Mouse (Mus musculus) midbrain, embryonic 11.5 days (tissue): ENCODE measurements around the gene March10. TPM values are rescaled to one million over a fixed set of nuclear protein-coding genes. Genes with fewer than 3 reads are reported as not detected.

Experiments used
- ATAC-seq: fragments of 200-750 bp; cut with Nextera tagmentation; 2 replicates; pipeline ENCODE4 v1.8.0; 2017; ENCODE audit warnings: moderate TSS enrichment, moderate library complexity; ENCODE audit not compliant: low FRiP score
- DNase-seq: peaks from one replicate; pipeline ENCODE4 v3.0.0; 2015; ENCODE audit warnings: low spot score; ENCODE audit errors: missing footprints
- H3K27ac ChIP-seq: fragments of 300-500 bp; sonication (generic); 2 replicates; pipeline ENCODE4 v1.5.1; 2014; ENCODE audit warnings: low read depth, low read length
- H3K27me3 ChIP-seq: fragments of 300-500 bp; sonication (generic); 2 replicates; pipeline ENCODE4 v1.6.1; 2014; ENCODE audit warnings: mild to moderate bottlenecking, low read length, moderate library complexity, mixed read lengths; ENCODE audit not compliant: control insufficient read depth, insufficient read depth
- H3K36me3 ChIP-seq: fragments of 300-500 bp; sonication (generic); 2 replicates; pipeline ENCODE4 v1.6.1; 2014; ENCODE audit warnings: mild to moderate bottlenecking, low read length, moderate library complexity, mixed read lengths; ENCODE audit not compliant: control insufficient read depth, insufficient read depth
- H3K4me1 ChIP-seq: fragments of 300-500 bp; sonication (generic); 2 replicates; pipeline ENCODE4 v1.6.1; 2014; ENCODE audit warnings: low read length; ENCODE audit not compliant: control insufficient read depth, insufficient read depth
- H3K4me2 ChIP-seq: fragments of 300-500 bp; sonication (generic); 2 replicates; pipeline ENCODE4 v1.6.1; 2014; ENCODE audit warnings: mild to moderate bottlenecking, moderate library complexity
- H3K4me3 ChIP-seq: fragments of 300-500 bp; sonication (generic); 2 replicates; pipeline ENCODE4 v1.5.1; 2014; ENCODE audit warnings: low read depth, low read length
- H3K9ac ChIP-seq: fragments of 300-500 bp; sonication (generic); 2 replicates; pipeline ENCODE4 v1.6.1; 2014; ENCODE audit warnings: low read length
- H3K9me3 ChIP-seq: fragments of 300-500 bp; sonication (generic); 2 replicates; pipeline ENCODE4 v1.6.1; 2016; ENCODE audit warnings: low read length; ENCODE audit not compliant: control insufficient read depth
- WGBS: fragments of 180-500 bp; shearing (Covaris S2); extraction: QIAGEN DNeasy Blood & Tissue Kit; methylation state at CpG from one replicate; pipeline ENCODE4 v1.1.7; 2014; 5-methylcytosine and 5-hydroxymethylcytosine counted together
- polyA plus RNA-seq: library from polyadenylated mRNA; unstranded; fragments of >200 nt; fragmentation: Nextera tagmentation; extraction: Ambion mirVana; gene quantifications from 2 replicates; pipeline ENCODE4 v1.2.1, GENCODE M21; 2014

Gene March10
- 0.06 TPM in 1 of 2 replicates, not detected in the other for polyA plus RNA-seq

DNA sequence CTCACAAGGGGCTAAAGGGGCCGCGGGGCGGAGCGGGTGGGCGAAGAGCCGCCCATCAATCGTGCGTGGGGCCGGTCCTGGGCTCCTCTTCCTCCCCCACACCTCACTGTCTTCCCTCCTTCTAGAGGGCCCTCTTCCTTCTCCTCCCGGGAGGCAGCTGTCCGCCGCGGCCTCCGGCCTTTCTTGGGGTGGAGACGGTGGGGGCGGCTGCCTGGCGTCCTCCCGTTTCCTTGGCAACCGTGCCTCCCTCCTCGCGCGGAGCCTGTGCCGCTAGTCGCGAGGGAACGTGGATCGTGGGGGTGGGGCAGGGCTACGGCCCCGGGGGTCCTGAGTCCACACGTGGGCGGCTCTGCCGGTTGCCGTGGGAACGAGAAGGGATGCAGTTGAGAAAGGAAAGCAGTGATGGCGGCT, at the start of gene March10:
TSS of gene March10 (minus strand) at position 239 of the 411 bp plus-strand sequence.
- Histone ChIP-seq H3K4me3 (peak within 1 kb of the TSS; percentile 47), H3K4me2 (peak within 1 kb of the TSS; percentile 84), H3K4me1 (peaks cover 10% of the 10 kb centered on the region; the same call in 1 of the 2 replicates), H3K27me3 (no peaks in the 10 kb centered on the region), H3K27ac (peak within 1 kb of the TSS; percentile 59), H3K9ac (peak within 1 kb of the TSS; percentile 71), H3K9me3 (no peaks in the 10 kb centered on the region), H3K36me3 (no peaks in the 10 kb centered on the region)
- ATAC-seq (peak; percentile 92), DNase-seq (peak; percentile 95)
- under 1% methylated on average over 35 of the region's 35 CpGs for WGBS

DNA sequence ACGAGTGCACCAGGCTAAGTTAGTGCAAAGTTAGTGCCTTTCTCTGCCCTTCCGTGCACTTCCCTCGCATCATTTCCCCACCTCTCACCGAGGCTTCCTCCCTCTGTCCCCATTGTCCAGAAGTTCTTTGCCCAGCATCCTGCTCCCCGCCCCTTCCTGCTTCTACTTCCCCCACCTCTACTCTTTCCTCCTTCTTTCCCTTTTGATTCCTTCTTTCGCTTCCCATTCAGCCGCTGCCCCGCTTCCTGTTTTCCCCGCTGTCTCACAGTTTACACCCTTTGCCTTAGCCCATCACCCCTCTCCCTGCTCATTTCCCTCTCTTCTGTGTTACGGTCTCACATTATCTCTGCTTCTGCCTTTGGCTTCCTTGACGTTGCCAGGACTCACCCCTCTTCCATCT, 49.8 kb upstream of the March10 start:
- 85% methylated on average over 11 of the region's 11 CpGs for WGBS
- DNase-seq: no peak
- Histone ChIP-seq H3K9me3 (no peaks in the 10 kb centered on the region), H3K9ac (no peak overlapping the region), H3K27me3 (peaks cover 19% of the 10 kb centered on the region; the same call in 1 of the 2 replicates), H3K4me2 (no peak overlapping the region), H3K4me1 (peaks cover 30% of the 10 kb centered on the region), H3K27ac (no peak overlapping the region), H3K4me3 (no peak overlapping the region), H3K36me3 (no peaks in the 10 kb centered on the region)
- ATAC-seq: no peak

DNA sequence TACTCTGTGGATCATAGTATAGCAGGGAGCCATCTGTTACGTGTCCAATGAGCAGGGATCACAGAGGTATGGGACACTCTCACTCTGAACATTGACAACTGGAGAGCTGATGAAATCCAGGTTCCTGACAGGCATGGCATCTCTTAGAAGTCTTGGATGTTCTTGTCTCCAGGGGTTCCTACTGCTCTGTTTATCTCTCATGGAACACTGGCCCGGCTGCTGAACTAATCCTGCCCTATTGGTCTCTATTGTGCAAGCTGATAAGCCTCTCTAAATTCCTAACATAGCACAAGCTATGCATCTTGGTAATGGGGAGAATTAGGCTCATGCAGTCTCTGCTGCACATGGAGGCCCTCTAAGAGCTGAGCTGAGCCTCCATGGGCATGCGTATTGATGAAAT, 48.5 kb upstream of the March10 start:
- Histone ChIP-seq H3K9me3 (no peaks in the 10 kb centered on the region), H3K4me1 (peaks cover 30% of the 10 kb centered on the region), H3K9ac (no peak overlapping the region), H3K27ac (no peak overlapping the region), H3K27me3 (peaks cover 13% of the 10 kb centered on the region; the same call in 1 of the 2 replicates), H3K4me3 (no peak overlapping the region), H3K36me3 (no peaks in the 10 kb centered on the region), H3K4me2 (no peak overlapping the region)
- 52% methylated on average over 3 of the region's 3 CpGs for WGBS
- DNase-seq: no peak
- ATAC-seq: no peak

DNA sequence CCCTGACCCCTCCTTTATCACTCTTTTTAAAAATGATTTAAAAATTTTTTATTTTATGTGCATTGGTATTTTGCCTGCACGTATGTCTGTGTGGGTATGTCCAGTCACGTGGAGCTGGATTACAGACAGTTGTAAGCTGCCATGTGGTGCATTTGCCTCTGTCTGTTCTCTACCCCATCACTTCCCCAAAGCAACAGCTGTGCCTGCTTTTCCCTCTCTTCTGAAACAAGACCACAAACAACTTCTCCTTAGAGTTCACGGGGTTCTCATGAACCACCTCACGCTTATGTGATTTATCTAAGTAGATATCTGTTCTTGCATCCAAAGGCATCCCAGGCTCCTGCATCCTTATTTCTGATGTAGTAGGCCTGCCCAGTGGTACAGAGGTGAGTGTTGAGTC, 45.8 kb upstream of the March10 start:
- H3K4me1 ChIP-seq: peaks cover 10% of the 10 kb centered on the region
- DNase-seq: peak; percentile 80
- H3K27ac ChIP-seq: no peak overlapping the region
- 86% methylated on average over 4 of the region's 4 CpGs for WGBS
- no peak overlapping the region for H3K4me3 ChIP-seq
- H3K36me3 ChIP-seq: no peaks in the 10 kb centered on the region
- no peak for ATAC-seq
- H3K4me2 ChIP-seq: no peak overlapping the region
- no peaks in the 10 kb centered on the region for H3K9me3 ChIP-seq
- H3K27me3 ChIP-seq: peaks cover 13% of the 10 kb centered on the region; the same call in 1 of the 2 replicates
- no peak overlapping the region for H3K9ac ChIP-seq

DNA sequence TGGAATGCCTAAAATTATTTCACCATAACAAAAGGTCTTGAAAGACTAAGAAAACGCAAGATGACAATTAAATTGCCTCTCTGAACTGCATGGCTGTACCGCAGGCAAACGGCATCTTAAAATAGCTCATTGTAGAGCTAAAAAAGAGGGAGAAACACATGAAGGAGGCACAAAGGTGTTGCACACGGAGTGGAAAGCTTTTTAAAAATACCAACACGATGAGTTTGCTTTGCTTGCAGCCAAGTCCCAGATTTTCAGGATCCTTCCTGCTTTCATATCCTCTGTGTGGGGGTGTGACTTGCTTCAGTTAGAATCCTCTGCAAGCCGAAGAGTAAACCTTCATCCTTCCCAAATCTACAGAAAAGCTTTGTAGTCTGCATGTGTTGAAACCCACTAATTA, 41.0 kb upstream of the March10 start:
- Histone ChIP-seq H3K4me1 (no peaks in the 10 kb centered on the region), H3K4me3 (no peak overlapping the region), H3K9ac (no peak overlapping the region), H3K27ac (no peak overlapping the region), H3K36me3 (no peaks in the 10 kb centered on the region), H3K4me2 (no peak overlapping the region), H3K27me3 (no peaks in the 10 kb centered on the region), H3K9me3 (no peaks in the 10 kb centered on the region)
- peak; percentile 75 for DNase-seq
- no peak for ATAC-seq
- 81% methylated on average over 6 of the region's 6 CpGs for WGBS

DNA sequence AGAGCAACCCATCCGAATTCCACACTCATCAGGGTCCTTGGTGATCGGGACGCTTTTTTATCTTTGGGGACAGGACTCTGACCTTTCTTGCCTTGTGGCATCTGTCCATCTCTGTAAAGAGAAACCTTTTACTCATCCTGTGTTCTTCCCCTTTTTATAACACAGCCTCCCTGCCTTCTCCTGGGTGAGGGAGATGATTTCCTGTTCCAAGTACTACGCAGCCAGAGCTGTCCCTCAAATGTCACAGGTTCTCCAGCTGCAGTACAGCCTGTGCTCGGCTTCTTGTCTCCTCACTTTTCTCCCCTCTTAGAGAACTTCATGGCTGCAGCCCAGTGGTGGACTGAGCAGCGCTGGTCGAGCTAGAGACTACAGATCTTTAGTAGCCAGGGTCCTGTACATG, 40.1 kb upstream of the March10 start:
- H3K4me3 ChIP-seq: no peak overlapping the region
- WGBS: 72% methylated on average over 7 of the region's 7 CpGs

DNA sequence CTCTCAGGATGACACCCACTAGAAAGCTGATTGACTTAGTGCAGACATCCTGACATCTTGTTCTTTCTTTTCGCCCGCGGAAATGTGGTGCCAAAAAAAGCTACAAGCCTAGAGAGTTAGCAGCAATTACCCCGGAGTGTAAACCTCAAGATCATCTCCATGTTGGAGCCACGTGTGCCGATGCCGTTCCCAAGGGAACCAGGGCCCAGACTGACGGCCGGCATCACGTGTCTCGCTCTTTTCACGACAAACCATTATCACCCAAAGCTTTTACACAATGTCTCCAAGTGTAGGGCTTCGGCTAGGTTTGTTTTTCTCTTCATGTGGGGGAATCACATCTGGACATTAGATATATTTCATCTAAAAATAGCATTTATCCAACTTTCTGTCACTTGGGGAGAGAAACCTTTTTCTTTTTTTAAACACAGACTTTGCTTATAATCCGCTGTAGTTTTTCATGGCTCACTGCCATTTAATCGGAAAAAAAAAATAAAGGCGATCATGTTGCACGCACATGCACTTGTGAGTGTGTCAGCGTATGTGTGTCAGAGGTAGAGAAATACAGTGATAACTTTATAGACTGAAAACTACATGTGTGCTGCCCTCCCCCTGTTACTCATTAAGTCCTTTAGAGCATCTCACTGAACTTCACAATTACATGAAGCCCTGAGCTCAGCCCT, 39.2 kb upstream of the March10 start:
- no peaks in the 10 kb centered on the region for H3K36me3 ChIP-seq
- no peak overlapping the region for H3K27ac ChIP-seq
- H3K27me3 ChIP-seq: no peaks in the 10 kb centered on the region
- H3K4me2 ChIP-seq: no peak overlapping the region
- DNase-seq: peak; percentile 64
- H3K9me3 ChIP-seq: no peaks in the 10 kb centered on the region
- no peak overlapping the region for H3K4me3 ChIP-seq
- no peak overlapping the region for H3K9ac ChIP-seq
- WGBS: 85% methylated on average over 18 of the region's 18 CpGs
- ATAC-seq: no peak
- no peaks in the 10 kb centered on the region for H3K4me1 ChIP-seq

More for the DNA sequence above, 40.1 kb upstream of the March10 start:
- DNase-seq (peak; percentile 69), ATAC-seq (no peak)
- no peak overlapping the region for H3K27ac ChIP-seq
- H3K4me1 ChIP-seq: no peaks in the 10 kb centered on the region
- no peaks in the 10 kb centered on the region for H3K27me3 ChIP-seq
- H3K9ac ChIP-seq: no peak overlapping the region
- H3K4me2 ChIP-seq: no peak overlapping the region
- H3K9me3 ChIP-seq: no peaks in the 10 kb centered on the region
- no peaks in the 10 kb centered on the region for H3K36me3 ChIP-seq

DNA sequence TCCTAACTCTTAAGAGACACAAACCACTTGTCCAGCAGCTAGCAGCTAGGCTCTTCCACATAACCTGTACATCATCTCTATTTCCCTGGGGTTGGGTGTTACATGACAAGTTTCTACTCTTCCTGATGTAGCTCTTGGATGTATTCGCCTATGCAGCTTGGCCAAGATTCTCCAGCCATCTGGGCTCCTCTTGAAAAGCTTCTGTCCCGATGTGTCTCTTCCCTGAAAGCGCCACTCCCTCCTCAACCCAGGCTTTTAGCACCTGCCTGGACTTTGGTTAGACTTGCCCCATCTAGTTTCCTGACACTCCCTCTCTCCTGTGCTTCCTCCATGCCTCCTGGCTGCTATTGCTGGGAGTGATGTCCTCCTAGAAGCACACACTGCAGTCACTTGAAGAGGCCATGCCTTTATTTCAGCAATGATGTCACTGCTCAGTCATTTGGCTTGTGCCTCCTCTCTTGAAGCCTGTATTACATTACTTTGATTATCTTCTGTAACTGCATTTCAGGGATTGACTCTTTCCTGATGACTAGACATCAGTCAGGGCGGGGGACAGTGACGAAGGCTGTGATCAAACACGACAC, 38.3 kb upstream of the March10 start:
- no peak overlapping the region for H3K4me2 ChIP-seq
- H3K9ac ChIP-seq: no peak overlapping the region
- no peaks in the 10 kb centered on the region for H3K4me1 ChIP-seq
- peak; percentile 59 for DNase-seq
- WGBS: 91% methylated on average over 6 of the region's 6 CpGs
- ATAC-seq: no peak
- H3K27me3 ChIP-seq: no peaks in the 10 kb centered on the region
- no peaks in the 10 kb centered on the region for H3K9me3 ChIP-seq
- H3K27ac ChIP-seq: no peak overlapping the region
- no peak overlapping the region for H3K4me3 ChIP-seq
- H3K36me3 ChIP-seq: no peaks in the 10 kb centered on the region

DNA sequence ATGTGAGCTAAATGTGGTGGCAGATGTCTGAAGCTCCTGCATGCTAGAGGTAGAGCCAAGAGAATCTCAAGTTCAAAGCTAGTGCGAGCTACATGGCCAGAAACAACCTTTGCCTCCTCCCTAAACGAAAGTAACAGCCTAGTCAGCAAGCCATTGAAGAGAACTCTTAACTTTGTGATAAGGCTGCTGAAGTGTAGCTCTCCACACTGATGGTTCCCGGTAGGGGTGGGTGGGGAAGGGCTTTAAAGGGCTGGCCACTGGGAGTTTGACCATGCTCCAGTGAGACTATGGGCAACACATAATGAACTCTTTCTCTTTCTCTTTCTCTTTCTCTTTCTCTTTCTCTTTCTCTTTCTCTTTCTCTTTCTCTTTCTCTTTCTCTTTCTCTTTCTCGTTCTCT, 35.9 kb upstream of the March10 start:
- 83% methylated on average over 4 of the region's 4 CpGs for WGBS
- H3K27ac ChIP-seq: no peak overlapping the region
- H3K4me3 ChIP-seq: no peak overlapping the region
- H3K4me1 ChIP-seq: no peaks in the 10 kb centered on the region
- no peak overlapping the region for H3K9ac ChIP-seq
- H3K27me3 ChIP-seq: no peaks in the 10 kb centered on the region
- ATAC-seq (no peak), DNase-seq (peak; percentile 53)
- H3K9me3 ChIP-seq: no peaks in the 10 kb centered on the region
- H3K36me3 ChIP-seq: no peaks in the 10 kb centered on the region
- H3K4me2 ChIP-seq: no peak overlapping the region
